Comparison of ENCODE assay signal across 11 mouse cellular contexts in the genomic region with DNA sequence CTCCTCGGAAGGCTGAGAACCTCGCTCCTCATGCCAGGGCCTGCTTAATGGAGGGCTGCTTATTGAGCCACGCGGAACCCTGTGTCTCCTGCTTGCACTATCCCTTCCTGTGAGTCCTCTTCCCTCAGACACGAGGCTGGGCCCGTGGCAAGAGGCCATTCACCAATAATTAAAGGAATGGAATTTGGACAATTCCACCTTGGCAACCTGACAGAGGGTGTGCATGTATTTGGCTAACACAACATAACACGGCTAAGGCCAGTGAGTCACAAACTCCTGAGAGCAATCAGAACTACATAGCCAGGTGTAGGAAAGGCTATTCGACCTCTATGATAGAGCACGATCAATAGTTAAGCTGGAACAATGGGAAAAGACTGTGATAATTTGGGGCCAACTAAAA. TPM values are rescaled to one million over a fixed set of nuclear protein-coding genes. Genes with fewer than 3 reads are reported as not detected.
DNase-seq lines count a peak whose midpoint lies in the region; ATAC-seq lines count a peak whose summit lies in the region.
"Had no signal": no experiment of that assay in that cellular context is flagged by ENCODE, and none has a peak within 500 bp of the region (broad histone marks: within the 10 kb centered on the region; RNA-seq: fewer than 3 reads in every experiment).

No protein-coding gene starts in this region.

- H3K4me2 ChIP-seq in liver, embryonic 13.5 days, result peak overlapping the region; percentile 70
- H3K4me2 ChIP-seq in midbrain, embryonic 13.5 days (replicated peaks), result no peak overlapping the region
- H3K4me2 ChIP-seq: intestine, embryonic 15.5 days; limb, embryonic 15.5 days had no signal

- H3K36me3 ChIP-seq in liver, embryonic 13.5 days, result peaks cover 83% of the 10 kb centered on the region
- no peaks in the 10 kb centered on the region for H3K36me3 ChIP-seq in midbrain, embryonic 13.5 days
- H3K36me3 ChIP-seq: intestine, embryonic 15.5 days; limb, embryonic 15.5 days had no signal

- peak overlapping the region; percentile 97 for H3K27ac ChIP-seq in liver, embryonic 13.5 days
- no peak overlapping the region for H3K27ac ChIP-seq in midbrain, embryonic 13.5 days
- H3K27ac ChIP-seq: intestine, embryonic 15.5 days; limb, embryonic 15.5 days had no signal

- peak overlapping the region; percentile 1; the same call in 1 of the 2 replicates for H3K4me3 ChIP-seq in liver, embryonic 13.5 days (replicated peaks)
- no peak overlapping the region for H3K4me3 ChIP-seq in midbrain, embryonic 13.5 days (replicated peaks)
- H3K4me3 ChIP-seq: intestine, embryonic 15.5 days; limb, embryonic 15.5 days had no signal

- peak; percentile 61 for DNase-seq in cerebellum, adult 11-12 months
- no peak for DNase-seq in cerebellum, postnatal 4 days (ENCODE audit: low spot score in 2 of 2)
- peak; percentile 78 for DNase-seq in 3T3-L1 (ENCODE audit: low read depth, low spot score)
- DNase-seq in heart, adult 9 months (ENCODE audit: low spot score in 2 of 2), result peak; percentile 31 to 67
- DNase-seq in liver, embryonic 13.5 days, result no peak
- DNase-seq in thymus, postnatal 4 days, result no peak
- DNase-seq: spleen, adult 18-20 months had no signal

- peak overlapping the region; percentile 65 for H3K9ac ChIP-seq in liver, embryonic 13.5 days
- H3K9ac ChIP-seq in midbrain, embryonic 13.5 days (replicated peaks), result no peak overlapping the region
- H3K9ac ChIP-seq: intestine, embryonic 15.5 days; limb, embryonic 15.5 days had no signal

- WGBS in liver, embryonic 13.5 days (ENCODE audit: insufficient replicate concordance), result 68% methylated on average over 9 of the region's 9 CpGs
- WGBS in midbrain, embryonic 13.5 days, result 86% methylated on average over 9 of the region's 9 CpGs

- H3K4me1 ChIP-seq in liver, embryonic 13.5 days (replicated peaks), result peaks cover 71% of the 10 kb centered on the region
- H3K4me1 ChIP-seq in midbrain, embryonic 13.5 days (replicated peaks), result no peaks in the 10 kb centered on the region
- H3K4me1 ChIP-seq: intestine, embryonic 15.5 days had no signal

- no peaks in the 10 kb centered on the region for H3K27me3 ChIP-seq in liver, embryonic 13.5 days
- no peaks in the 10 kb centered on the region for H3K27me3 ChIP-seq in midbrain, embryonic 13.5 days
- H3K27me3 ChIP-seq: intestine, embryonic 15.5 days had no signal

- ATAC-seq in liver, embryonic 13.5 days (ENCODE audit: low read depth), result no peak
- ATAC-seq in midbrain, embryonic 13.5 days, result no peak
- no peak for ATAC-seq in activated CD4-positive, CD25-positive, alpha-beta regulatory T cell, adult 4 months

- H3K9me3 ChIP-seq in liver, embryonic 13.5 days (replicated peaks), result no peaks in the 10 kb centered on the region
- no peaks in the 10 kb centered on the region for H3K9me3 ChIP-seq in midbrain, embryonic 13.5 days
- H3K9me3 ChIP-seq: intestine, embryonic 15.5 days; limb, embryonic 15.5 days had no signal

RNA-seq across cellular contexts. Expression of gene Slc22a4, which starts 23.7 kb away (rescaled TPM):
- 33.7 and 33.9 TPM in 2 replicates for polyA plus RNA-seq in liver, embryonic 13.5 days (2015; fragmentation: Nextera tagmentation; extraction: Ambion mirVana)
- polyA plus RNA-seq in midbrain, embryonic 13.5 days (2015; fragmentation: Nextera tagmentation; extraction: Ambion mirVana), result 1.0 and 1.3 TPM in 2 replicates
- under 1 TPM in 1 of 2 experiments, not detected in 1; 0.20 TPM for polyA plus RNA-seq in activated CD4-positive, CD25-positive, alpha-beta regulatory T cell, adult 4 months (2017; shearing (Covaris generic))

RNA-seq across cellular contexts. Expression of gene Slc22a21, which starts 24.1 kb away (rescaled TPM):
- polyA plus RNA-seq in liver, embryonic 13.5 days (2015; fragmentation: Nextera tagmentation; extraction: Ambion mirVana), result 1.1 and 1.6 TPM in 2 replicates
- 1.7 and 1.8 TPM in 2 replicates for polyA plus RNA-seq in midbrain, embryonic 13.5 days (2015; fragmentation: Nextera tagmentation; extraction: Ambion mirVana)
- 1 to 10 TPM in 1 of 2 experiments, under 1 TPM in 1; 0.73 to 1.1 TPM for polyA plus RNA-seq in activated CD4-positive, CD25-positive, alpha-beta regulatory T cell, adult 4 months (2017; shearing (Covaris generic))

Comparison
In these comparisons a context has a peak if more than half of its experiments do, and no peak if none do; other contexts are left out.
1. DNase-seq: peak in cerebellum, adult 11-12 months (single experiment), 3T3-L1 (single experiment) and heart, adult 9 months (2 of 2); none in cerebellum, postnatal 4 days (0 of 2), liver, embryonic 13.5 days (single experiment) and thymus, postnatal 4 days (single experiment).
2. RNA of gene Slc22a4, which starts 23.7 kb away (polyA plus RNA-seq): 33.7 to 33.9 TPM in liver, embryonic 13.5 days; 1.0 to 1.3 TPM in midbrain, embryonic 13.5 days and 0.20 TPM in activated CD4-positive, CD25-positive, alpha-beta regulatory T cell, adult 4 months; every median in the first group is over 10 times any median in the second.